Mouse (Mus musculus): ENCODE data around the gene Adgrg6. TPM values are rescaled to one million over a fixed set of nuclear protein-coding genes. Genes with fewer than 3 reads are reported as not detected.

The Adgrg6 gene
- polyA plus RNA-seq, 2 experiments: 0.38 to 0.45 TPM

- DNase-seq (ENCODE audit: low read depth in 3 of 3, low spot score in 3 of 3): no peak
- no peak overlapping the region for H3K27ac ChIP-seq
- no peaks in the 10 kb centered on the region for H3K9me3 ChIP-seq (ENCODE audit: control insufficient read depth, low read length)
- TF ChIP-seq EP300 (IDR thresholded peaks at IDR 0.05; ENCODE audit: low read depth) (no peak), CTCF (IDR thresholded peaks at IDR 0.05; ENCODE audit: low read depth) (no peak)
- H3K27me3 ChIP-seq (ENCODE audit: control insufficient read depth, insufficient read depth, low read length): no peaks in the 10 kb centered on the region
- 46% methylated on average over 4 of the region's 4 CpGs for WGBS (ENCODE audit: insufficient replicate concordance)
- H3K4me1 ChIP-seq (replicated peaks; ENCODE audit: control insufficient read depth in 2 of 2, insufficient read depth in 2 of 2, low read length in 1 of 2): no peaks in the 10 kb centered on the region
- no peak overlapping the region for H3K9ac ChIP-seq (replicated peaks)
- ATAC-seq (ENCODE audit: insufficient read depth): no peak
- no peak overlapping the region for H3K4me3 ChIP-seq (ENCODE audit: insufficient read depth in 1 of 2, low read depth in 2 of 2, low read length in 2 of 2)
- H3K4me2 ChIP-seq (ENCODE audit: low read depth): no peak overlapping the region
- H3K36me3 ChIP-seq (replicated peaks; ENCODE audit: control insufficient read depth, insufficient read depth, low read depth): no peaks in the 10 kb centered on the region
Measured at GRCm38 (mm10) chr10:14454481-14454880, 91.0 kb downstream of the Adgrg6 start.

GRCm38 (mm10) chr10:14451811-14452210 lies 93.6 kb downstream of the Adgrg6 start:
- Histone ChIP-seq H3K4me1 (replicated peaks; ENCODE audit: control insufficient read depth in 2 of 2, insufficient read depth in 2 of 2, low read length in 1 of 2) (no peaks in the 10 kb centered on the region), H3K9ac (replicated peaks) (no peak overlapping the region), H3K27ac (no peak overlapping the region), H3K27me3 (ENCODE audit: control insufficient read depth, insufficient read depth, low read length) (no peaks in the 10 kb centered on the region), H3K9me3 (ENCODE audit: control insufficient read depth, low read length) (no peaks in the 10 kb centered on the region), H3K4me2 (ENCODE audit: low read depth) (no peak overlapping the region), H3K4me3 (ENCODE audit: insufficient read depth in 1 of 2, low read depth in 2 of 2, low read length in 2 of 2) (no peak overlapping the region), H3K36me3 (replicated peaks; ENCODE audit: control insufficient read depth, insufficient read depth, low read depth) (no peaks in the 10 kb centered on the region)
- TF ChIP-seq EP300 (IDR thresholded peaks at IDR 0.05; ENCODE audit: low read depth): no peak
- TF ChIP-seq CTCF (IDR thresholded peaks at IDR 0.05; ENCODE audit: low read depth): peak; percentile 12; the same call in 1 of the 2 replicates
- no peak for ATAC-seq (ENCODE audit: insufficient read depth)
- 30% methylated on average over 3 of the region's 3 CpGs for WGBS (ENCODE audit: insufficient replicate concordance)
- DNase-seq (ENCODE audit: low read depth in 3 of 3, low spot score in 3 of 3): no peak

- ATAC-seq (ENCODE audit: insufficient read depth): no peak
- TF ChIP-seq EP300 (IDR thresholded peaks at IDR 0.05; ENCODE audit: low read depth): no peak
- TF ChIP-seq CTCF (IDR thresholded peaks at IDR 0.05; ENCODE audit: low read depth): peak; percentile 81
- no peak for DNase-seq (ENCODE audit: low read depth in 3 of 3, low spot score in 3 of 3)
- WGBS (ENCODE audit: insufficient replicate concordance): 61% methylated on average over 7 of the region's 7 CpGs
- no peaks in the 10 kb centered on the region for H3K9me3 ChIP-seq (ENCODE audit: control insufficient read depth, low read length)
- H3K9ac ChIP-seq (replicated peaks): no peak overlapping the region
- H3K4me3 ChIP-seq (ENCODE audit: insufficient read depth in 1 of 2, low read depth in 2 of 2, low read length in 2 of 2): no peak overlapping the region
- H3K36me3 ChIP-seq (replicated peaks; ENCODE audit: control insufficient read depth, insufficient read depth, low read depth): no peaks in the 10 kb centered on the region
- H3K4me2 ChIP-seq (ENCODE audit: low read depth): no peak overlapping the region
- H3K4me1 ChIP-seq (replicated peaks; ENCODE audit: control insufficient read depth in 2 of 2, insufficient read depth in 2 of 2, low read length in 1 of 2): peaks cover 0 to 6% of the 10 kb centered on the region in 2 experiments; a peak in 1 of 4 replicates
- no peak overlapping the region for H3K27ac ChIP-seq
- H3K27me3 ChIP-seq (ENCODE audit: control insufficient read depth, insufficient read depth, low read length): no peaks in the 10 kb centered on the region
Measured at GRCm38 (mm10) chr10:14450073-14450472, 95.4 kb downstream of the Adgrg6 start.

GRCm38 (mm10) chr10:14445590-14446291 lies 99.7 kb downstream of the Adgrg6 start:
- peak; percentile 63 for ATAC-seq (ENCODE audit: insufficient read depth)
- no peak overlapping the region for H3K9ac ChIP-seq (replicated peaks)
- WGBS (ENCODE audit: insufficient replicate concordance): 18% methylated on average over 12 of the region's 12 CpGs

GRCm38 (mm10) chr10:14440860-14441579 lies 104.4 kb downstream of the Adgrg6 start:
- TF ChIP-seq EP300 (IDR thresholded peaks at IDR 0.05; ENCODE audit: low read depth): no peak
- no peak for TF ChIP-seq CTCF (IDR thresholded peaks at IDR 0.05; ENCODE audit: low read depth)
- no peak for ATAC-seq (ENCODE audit: insufficient read depth)
- Histone ChIP-seq H3K36me3 (replicated peaks; ENCODE audit: control insufficient read depth, insufficient read depth, low read depth) (no peaks in the 10 kb centered on the region), H3K4me2 (ENCODE audit: low read depth) (no peak overlapping the region), H3K9me3 (ENCODE audit: control insufficient read depth, low read length) (no peaks in the 10 kb centered on the region), H3K4me3 (ENCODE audit: insufficient read depth in 1 of 2, low read depth in 2 of 2, low read length in 2 of 2) (no peak overlapping the region), H3K27ac (no peak overlapping the region), H3K9ac (replicated peaks) (no peak overlapping the region), H3K4me1 (replicated peaks; ENCODE audit: control insufficient read depth in 2 of 2, insufficient read depth in 2 of 2, low read length in 1 of 2) (peaks cover 0 to 6% of the 10 kb centered on the region in 2 experiments; a peak in 1 of 4 replicates), H3K27me3 (ENCODE audit: control insufficient read depth, insufficient read depth, low read length) (no peaks in the 10 kb centered on the region)
- no peak for DNase-seq (ENCODE audit: low read depth in 3 of 3, low spot score in 3 of 3)
- WGBS (ENCODE audit: insufficient replicate concordance): 77% methylated on average over 9 of the region's 9 CpGs

More at GRCm38 (mm10) chr10:14445590-14446291, 99.7 kb downstream of the Adgrg6 start:
- Histone ChIP-seq H3K27me3 (ENCODE audit: control insufficient read depth, insufficient read depth, low read length) (no peaks in the 10 kb centered on the region), H3K4me3 (ENCODE audit: insufficient read depth in 1 of 2, low read depth in 2 of 2, low read length in 2 of 2) (no peak overlapping the region), H3K9me3 (ENCODE audit: control insufficient read depth, low read length) (no peaks in the 10 kb centered on the region), H3K27ac (no peak overlapping the region), H3K4me1 (replicated peaks; ENCODE audit: control insufficient read depth in 2 of 2, insufficient read depth in 2 of 2, low read length in 1 of 2) (peaks cover 0 to 6% of the 10 kb centered on the region in 2 experiments; a peak in 1 of 4 replicates), H3K4me2 (ENCODE audit: low read depth) (peak overlapping the region; percentile 38), H3K36me3 (replicated peaks; ENCODE audit: control insufficient read depth, insufficient read depth, low read depth) (no peaks in the 10 kb centered on the region)
- TF ChIP-seq CTCF (IDR thresholded peaks at IDR 0.05; ENCODE audit: low read depth): no peak
- peak; percentile 65 for TF ChIP-seq EP300 (IDR thresholded peaks at IDR 0.05; ENCODE audit: low read depth)
- DNase-seq (ENCODE audit: low read depth in 3 of 3, low spot score in 3 of 3): no peak

Data from liver, embryonic 14.5 days (tissue).